Mouse (Mus musculus): ENCODE measurements around the gene Asna1. TPM values are rescaled to one million over a fixed set of nuclear protein-coding genes. Genes with fewer than 3 reads are reported as not detected.

Gene Asna1
- polyA plus RNA-seq, 1 experiment from 2014 or later: 134 TPM

DNA sequence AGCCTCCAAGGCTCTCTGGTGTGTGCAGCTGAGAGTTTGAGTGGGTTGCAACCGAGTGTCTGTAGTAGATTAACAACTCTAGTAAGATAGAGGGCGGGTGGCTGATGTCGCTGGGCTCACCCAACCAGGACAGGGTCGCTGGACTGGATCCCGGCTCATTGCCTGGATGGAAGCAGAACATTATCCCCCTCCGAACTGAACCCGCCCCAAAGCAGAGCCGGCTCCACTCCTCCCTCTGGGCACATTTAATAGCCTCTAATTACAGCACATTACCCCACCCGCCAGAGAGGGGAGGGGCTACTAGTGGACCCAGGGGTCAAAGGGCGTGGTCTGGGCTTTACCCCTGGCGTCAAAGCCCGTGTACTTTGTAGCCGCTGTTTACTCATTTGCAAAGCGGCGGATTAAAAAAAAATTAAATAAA, 35.8 kb downstream of the Asna1 start:
- Histone ChIP-seq H3K4me2 (peak overlapping the region; percentile 82), H3K4me1 (replicated peaks) (peaks cover 34% of the 10 kb centered on the region), H3K9ac (replicated peaks) (no peak overlapping the region), H3K4me3 (replicated peaks) (no peak overlapping the region), H3K9me3 (no peaks in the 10 kb centered on the region), H3K36me3 (no peaks in the 10 kb centered on the region), H3K27me3 (peaks cover 24% of the 10 kb centered on the region), H3K27ac (no peak overlapping the region)
- no peak for ATAC-seq (ENCODE audit: insufficient number of reproducible peaks, insufficient read depth, low FRiP score, low TSS enrichment, low read depth)
- WGBS: 5% methylated on average over 15 of the region's 15 CpGs

DNA sequence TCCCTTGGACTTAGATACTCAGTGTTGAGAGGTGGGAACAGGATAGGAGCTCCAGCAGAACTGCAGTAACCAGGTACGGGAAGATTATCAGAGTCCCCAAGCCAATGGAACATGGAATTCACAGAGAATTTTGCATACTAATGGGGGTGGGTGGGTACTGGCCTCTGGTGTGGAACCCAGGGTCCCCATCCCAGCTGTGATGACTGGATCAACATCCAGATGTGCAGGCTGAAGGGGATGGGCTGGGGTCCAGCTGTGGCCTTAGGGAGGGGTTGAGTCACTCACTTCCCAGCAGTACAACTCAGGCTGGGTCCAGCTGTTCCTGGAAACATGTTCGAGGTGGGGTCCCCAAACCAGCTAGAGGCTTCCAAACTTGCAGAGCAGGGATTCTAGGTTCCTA, 37.2 kb downstream of the Asna1 start:
- H3K27me3 ChIP-seq: peaks cover 14% of the 10 kb centered on the region
- ATAC-seq (ENCODE audit: insufficient number of reproducible peaks, insufficient read depth, low FRiP score, low TSS enrichment, low read depth): no peak
- no peaks in the 10 kb centered on the region for H3K9me3 ChIP-seq
- no peak overlapping the region for H3K27ac ChIP-seq
- no peak overlapping the region for H3K4me2 ChIP-seq
- 69% methylated on average over 2 of the region's 2 CpGs for WGBS
- H3K9ac ChIP-seq (replicated peaks): no peak overlapping the region
- no peaks in the 10 kb centered on the region for H3K36me3 ChIP-seq
- H3K4me1 ChIP-seq (replicated peaks): peaks cover 38% of the 10 kb centered on the region
- no peak overlapping the region for H3K4me3 ChIP-seq (replicated peaks)

DNA sequence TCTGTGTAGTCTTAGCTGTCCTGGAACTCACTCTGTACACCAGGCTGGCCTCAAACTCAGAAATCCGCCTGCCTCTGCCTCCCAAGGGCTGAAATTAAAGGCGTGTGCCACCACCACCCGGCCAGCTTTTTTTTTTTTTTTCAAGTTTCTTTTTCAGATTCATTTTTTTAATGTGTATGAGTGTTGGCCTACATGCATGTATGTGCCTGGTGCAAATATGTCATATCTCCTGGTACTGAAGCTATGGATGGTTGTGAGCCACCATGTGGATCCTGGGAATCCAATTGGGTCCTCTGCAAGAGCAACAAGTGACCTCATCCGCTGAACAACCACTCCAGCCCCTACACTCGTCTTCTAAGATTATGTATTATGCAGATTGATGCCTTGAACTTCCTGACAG, 37.7 kb downstream of the Asna1 start:
- no peak overlapping the region for H3K4me2 ChIP-seq
- 86% methylated on average over 5 of the region's 5 CpGs for WGBS
- peaks cover 38% of the 10 kb centered on the region for H3K4me1 ChIP-seq (replicated peaks)
- no peaks in the 10 kb centered on the region for H3K36me3 ChIP-seq
- peaks cover 14% of the 10 kb centered on the region for H3K27me3 ChIP-seq
- H3K9me3 ChIP-seq: no peaks in the 10 kb centered on the region
- no peak for ATAC-seq (ENCODE audit: insufficient number of reproducible peaks, insufficient read depth, low FRiP score, low TSS enrichment, low read depth)
- no peak overlapping the region for H3K9ac ChIP-seq (replicated peaks)
- no peak overlapping the region for H3K27ac ChIP-seq
- H3K4me3 ChIP-seq (replicated peaks): no peak overlapping the region

DNA sequence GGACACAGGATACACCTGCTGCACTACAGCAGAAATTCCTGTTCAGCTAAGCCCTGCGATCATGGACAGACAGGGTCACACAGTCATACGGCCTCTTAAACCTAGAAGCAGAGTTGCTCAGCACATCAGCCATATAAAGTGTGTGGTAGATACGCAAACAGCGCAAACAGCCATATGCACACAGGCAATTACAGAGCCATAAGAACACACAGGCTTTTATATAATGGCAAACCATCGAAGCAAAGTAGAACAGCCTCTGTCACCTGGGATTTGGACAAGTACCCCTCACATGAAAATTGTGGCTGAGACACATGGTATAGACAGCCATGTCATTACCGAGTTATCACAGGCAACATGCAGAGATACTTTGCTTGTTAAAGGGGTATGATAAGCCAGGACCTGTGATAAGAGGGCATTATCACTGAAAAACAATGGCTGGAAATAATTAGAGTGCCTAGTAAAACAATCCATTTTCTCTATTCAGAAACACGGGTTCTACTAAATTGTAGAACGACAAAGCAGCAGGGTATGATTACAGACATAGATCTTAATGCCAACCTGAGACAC, 38.6 kb downstream of the Asna1 start:
- no peak overlapping the region; the same call in 1 of the 2 replicates for H3K9ac ChIP-seq (replicated peaks)
- no peaks in the 10 kb centered on the region for H3K9me3 ChIP-seq
- H3K4me2 ChIP-seq: peak overlapping the region; percentile 99
- H3K27me3 ChIP-seq: peaks cover 14% of the 10 kb centered on the region
- H3K36me3 ChIP-seq: no peaks in the 10 kb centered on the region
- peak overlapping the region; percentile 53 for H3K4me3 ChIP-seq (replicated peaks)
- peak overlapping the region; percentile 53; the same call in 1 of the 2 replicates for H3K27ac ChIP-seq
- no peak for ATAC-seq (ENCODE audit: insufficient number of reproducible peaks, insufficient read depth, low FRiP score, low TSS enrichment, low read depth)
- 34% methylated on average over 8 of the region's 8 CpGs for WGBS
- H3K4me1 ChIP-seq (replicated peaks): peaks cover 44% of the 10 kb centered on the region

DNA sequence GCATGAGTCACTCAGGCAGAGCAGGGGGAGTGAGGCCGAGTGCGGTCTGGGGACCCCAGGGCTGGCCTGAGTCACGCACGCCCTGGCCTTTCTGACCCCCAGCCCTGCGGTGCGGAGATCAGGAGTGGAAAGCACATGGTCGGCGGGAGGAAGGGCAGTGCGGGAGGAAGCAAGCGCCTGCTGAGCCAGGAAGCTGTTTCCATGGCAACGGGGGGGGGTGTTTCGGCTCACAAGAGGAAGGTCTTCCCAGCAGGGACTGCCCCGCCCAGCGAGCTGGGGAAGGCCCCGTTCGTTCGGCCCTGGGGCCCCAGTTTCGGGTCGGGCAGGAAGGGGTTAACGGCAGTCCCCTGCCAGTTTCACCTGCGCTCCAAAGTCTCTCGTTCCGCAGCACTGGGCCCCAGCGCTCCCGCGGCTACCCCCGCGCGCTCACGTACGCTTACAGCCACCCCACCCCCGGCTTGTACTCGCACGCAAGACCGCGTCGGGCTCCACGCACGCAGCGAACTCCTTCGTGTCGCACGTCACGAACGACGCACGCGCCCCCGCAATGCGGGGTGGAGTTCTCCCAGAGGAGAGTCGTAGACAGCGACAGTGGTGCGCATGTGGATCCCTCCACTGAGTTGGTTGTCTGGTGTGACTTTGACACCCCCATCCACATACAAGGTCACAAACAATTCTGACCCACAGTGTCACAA, 39.2 kb downstream of the Asna1 start:
- Histone ChIP-seq H3K27me3 (peaks cover 14% of the 10 kb centered on the region), H3K4me3 (replicated peaks) (peak overlapping the region; percentile 53), H3K9ac (replicated peaks) (peak overlapping the region; percentile 58), H3K4me1 (replicated peaks) (peaks cover 45% of the 10 kb centered on the region), H3K4me2 (peak overlapping the region; percentile 99), H3K27ac (peak overlapping the region; percentile 53), H3K9me3 (no peaks in the 10 kb centered on the region), H3K36me3 (no peaks in the 10 kb centered on the region)
- ATAC-seq (ENCODE audit: insufficient number of reproducible peaks, insufficient read depth, low FRiP score, low TSS enrichment, low read depth): no peak
- under 1% methylated on average over 53 of the region's 53 CpGs for WGBS

DNA sequence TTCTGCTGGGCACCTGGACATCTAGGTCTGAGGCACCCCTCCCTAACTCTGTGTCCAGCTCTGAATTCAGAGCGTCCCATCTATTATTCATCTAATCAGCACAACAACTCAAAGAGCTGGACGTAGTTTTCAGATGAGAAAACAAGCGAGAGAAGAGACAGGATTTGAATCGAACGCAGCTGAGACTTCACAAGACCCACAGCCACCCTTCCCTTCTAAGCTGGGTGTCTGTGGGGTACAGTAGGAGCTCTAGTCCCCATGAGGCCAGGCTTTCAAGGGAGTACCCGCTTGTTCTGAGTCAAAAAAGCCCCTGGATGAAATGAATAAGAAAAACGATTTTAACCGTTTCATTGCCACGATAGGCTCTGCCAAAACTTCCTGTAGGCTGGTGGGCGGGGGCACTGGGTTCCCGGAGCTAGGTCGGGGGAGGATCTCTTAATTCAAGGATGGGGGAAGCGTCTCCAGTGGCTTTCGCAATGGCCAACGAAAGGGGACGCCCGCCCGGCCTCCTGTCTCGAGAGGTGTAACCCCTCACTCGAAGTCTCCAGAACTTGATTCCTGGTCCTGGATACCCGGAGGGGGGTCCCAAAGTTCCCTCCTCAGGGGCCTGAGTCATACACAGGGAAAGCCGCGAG, 39.9 kb downstream of the Asna1 start:
- ATAC-seq (ENCODE audit: insufficient number of reproducible peaks, insufficient read depth, low FRiP score, low TSS enrichment, low read depth): no peak
- WGBS: 1% methylated on average over 23 of the region's 23 CpGs
- no peaks in the 10 kb centered on the region for H3K9me3 ChIP-seq
- H3K4me1 ChIP-seq (replicated peaks): peaks cover 50% of the 10 kb centered on the region
- H3K27ac ChIP-seq: peak overlapping the region; percentile 45
- H3K36me3 ChIP-seq: no peaks in the 10 kb centered on the region
- peak overlapping the region; percentile 53 for H3K4me3 ChIP-seq (replicated peaks)
- peak overlapping the region; percentile 58 for H3K9ac ChIP-seq (replicated peaks)
- H3K27me3 ChIP-seq: peaks cover 14% of the 10 kb centered on the region
- H3K4me2 ChIP-seq: peak overlapping the region; percentile 99

DNA sequence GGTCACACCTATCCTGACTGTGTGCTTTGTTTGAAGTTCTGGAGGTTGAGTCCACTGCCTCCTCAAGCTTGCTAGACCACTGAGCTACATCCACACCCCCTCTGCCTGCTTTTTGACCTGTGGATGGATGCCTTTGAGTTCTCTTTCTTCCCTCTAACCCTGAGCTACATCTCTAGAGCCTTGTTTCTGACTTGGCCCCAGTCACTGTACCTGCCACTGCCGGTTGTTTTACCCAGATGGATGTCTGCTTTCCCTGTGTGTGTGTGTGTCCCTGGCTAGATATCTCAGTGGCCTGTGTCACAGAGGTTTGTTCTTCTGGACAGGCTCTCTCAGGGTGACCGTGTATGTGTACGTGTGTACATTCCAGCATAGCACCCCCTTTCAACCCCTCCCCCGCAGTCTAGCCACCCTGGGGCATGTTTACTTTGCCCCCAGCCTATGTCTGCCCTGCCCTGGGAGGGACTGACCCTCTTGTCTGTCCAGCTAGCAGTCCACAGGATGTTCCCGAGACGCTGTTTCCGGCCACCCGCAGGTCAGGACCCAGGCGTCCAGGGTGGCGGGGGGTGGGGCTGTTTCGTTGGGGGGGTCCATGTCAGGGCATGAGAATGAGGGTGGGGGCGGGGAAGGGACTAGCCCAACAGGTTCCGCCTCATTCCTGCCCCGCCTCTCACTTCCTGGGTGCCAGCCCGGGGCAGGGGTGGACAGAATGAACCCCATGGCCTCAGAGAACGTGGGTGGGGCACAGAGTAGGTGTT, 40.6 kb downstream of the Asna1 start:
- 5% methylated on average over 16 of the region's 16 CpGs for WGBS
- Histone ChIP-seq H3K27me3 (peaks cover 17% of the 10 kb centered on the region), H3K27ac (peak overlapping the region; percentile 45; the same call in 1 of the 2 replicates), H3K9me3 (no peaks in the 10 kb centered on the region), H3K4me1 (replicated peaks) (peaks cover 56% of the 10 kb centered on the region), H3K4me3 (replicated peaks) (no peak overlapping the region), H3K36me3 (no peaks in the 10 kb centered on the region), H3K9ac (replicated peaks) (0 out of 2 replicates have a peak overlapping the region, but pooled peaks have one; percentile 58), H3K4me2 (peak overlapping the region; percentile 99)
- no peak for ATAC-seq (ENCODE audit: insufficient number of reproducible peaks, insufficient read depth, low FRiP score, low TSS enrichment, low read depth)

DNA sequence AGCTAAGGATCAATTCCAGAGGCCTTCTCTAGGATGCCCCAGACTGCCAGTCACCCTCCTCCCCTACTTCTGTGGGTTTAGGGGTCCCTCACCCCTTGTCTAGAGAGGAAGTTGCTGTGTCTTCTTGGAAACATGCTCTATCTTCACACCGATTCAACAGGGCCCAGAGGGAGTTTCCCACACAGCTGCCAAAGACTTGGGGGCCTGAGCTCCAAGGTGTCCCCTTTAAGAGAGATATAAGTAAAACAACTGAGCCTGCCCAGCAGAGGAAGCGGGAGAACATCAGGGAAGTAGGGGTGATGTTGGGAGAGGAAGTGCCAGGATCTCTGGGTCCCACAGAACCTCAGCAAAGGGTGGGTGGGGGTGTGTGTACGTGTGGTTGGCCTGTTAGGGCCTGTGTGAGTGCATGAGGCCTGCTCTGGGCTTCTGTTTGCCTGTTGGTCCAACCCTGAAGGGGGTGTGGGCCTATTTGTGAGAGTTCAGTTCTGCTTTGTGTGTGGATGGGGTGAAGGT, 42.5 kb downstream of the Asna1 start:
- no peak overlapping the region for H3K4me3 ChIP-seq (replicated peaks)
- peaks cover 34% of the 10 kb centered on the region for H3K27me3 ChIP-seq
- WGBS: 66% methylated on average over 3 of the region's 3 CpGs
- no peaks in the 10 kb centered on the region for H3K9me3 ChIP-seq
- no peak for ATAC-seq (ENCODE audit: insufficient number of reproducible peaks, insufficient read depth, low FRiP score, low TSS enrichment, low read depth)
- no peak overlapping the region for H3K4me2 ChIP-seq
- 0 out of 2 replicates have a peak overlapping the region, but pooled peaks have one; percentile 35 for H3K27ac ChIP-seq
- no peak overlapping the region for H3K9ac ChIP-seq (replicated peaks)
- H3K36me3 ChIP-seq: no peaks in the 10 kb centered on the region
- peaks cover 69% of the 10 kb centered on the region for H3K4me1 ChIP-seq (replicated peaks)

DNA sequence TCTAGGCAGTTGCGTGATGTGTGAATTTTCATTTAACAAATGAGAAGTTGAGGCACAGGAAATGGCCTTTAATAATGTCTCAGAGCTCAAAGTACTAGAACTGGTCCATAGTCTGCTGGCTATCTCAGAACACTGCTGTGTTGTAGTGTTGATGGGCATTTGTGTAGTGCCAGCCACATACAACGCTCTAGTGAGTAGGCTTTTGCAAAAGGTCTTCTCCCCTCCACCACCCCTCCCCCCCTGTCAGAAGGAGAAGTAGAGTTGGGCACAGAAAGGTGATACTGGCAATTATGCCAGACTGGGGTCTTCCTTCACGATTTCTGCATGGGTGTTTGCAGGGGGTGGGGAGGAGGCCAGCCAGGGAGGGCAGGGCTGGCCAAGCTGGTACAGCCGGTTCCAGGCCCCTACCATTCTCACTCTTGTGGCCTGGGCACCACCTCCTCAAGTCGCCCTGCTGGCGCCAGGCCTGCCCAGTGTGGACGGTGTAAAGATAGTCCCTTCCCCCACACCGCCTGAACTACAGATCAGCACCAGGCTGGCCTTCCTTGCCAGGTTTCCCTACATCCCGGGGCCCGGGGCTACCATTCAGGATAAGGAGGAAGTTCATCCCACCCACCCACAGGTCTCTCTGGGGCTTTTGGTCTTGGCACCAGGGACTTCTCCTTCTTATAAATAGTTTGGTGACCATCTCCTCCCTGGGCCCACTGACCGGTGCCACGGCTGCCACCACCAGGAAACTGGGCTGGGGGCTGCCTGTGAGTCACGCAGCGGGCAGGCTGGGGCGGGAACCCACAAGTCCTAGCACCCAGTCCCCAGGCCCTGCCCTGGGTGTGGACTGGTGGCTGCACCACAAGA, 43.2 kb downstream of the Asna1 start:
- Histone ChIP-seq H3K27ac (no peak overlapping the region), H3K4me1 (replicated peaks) (peaks cover 76% of the 10 kb centered on the region)
- ATAC-seq (ENCODE audit: insufficient number of reproducible peaks, insufficient read depth, low FRiP score, low TSS enrichment, low read depth): no peak

DNA sequence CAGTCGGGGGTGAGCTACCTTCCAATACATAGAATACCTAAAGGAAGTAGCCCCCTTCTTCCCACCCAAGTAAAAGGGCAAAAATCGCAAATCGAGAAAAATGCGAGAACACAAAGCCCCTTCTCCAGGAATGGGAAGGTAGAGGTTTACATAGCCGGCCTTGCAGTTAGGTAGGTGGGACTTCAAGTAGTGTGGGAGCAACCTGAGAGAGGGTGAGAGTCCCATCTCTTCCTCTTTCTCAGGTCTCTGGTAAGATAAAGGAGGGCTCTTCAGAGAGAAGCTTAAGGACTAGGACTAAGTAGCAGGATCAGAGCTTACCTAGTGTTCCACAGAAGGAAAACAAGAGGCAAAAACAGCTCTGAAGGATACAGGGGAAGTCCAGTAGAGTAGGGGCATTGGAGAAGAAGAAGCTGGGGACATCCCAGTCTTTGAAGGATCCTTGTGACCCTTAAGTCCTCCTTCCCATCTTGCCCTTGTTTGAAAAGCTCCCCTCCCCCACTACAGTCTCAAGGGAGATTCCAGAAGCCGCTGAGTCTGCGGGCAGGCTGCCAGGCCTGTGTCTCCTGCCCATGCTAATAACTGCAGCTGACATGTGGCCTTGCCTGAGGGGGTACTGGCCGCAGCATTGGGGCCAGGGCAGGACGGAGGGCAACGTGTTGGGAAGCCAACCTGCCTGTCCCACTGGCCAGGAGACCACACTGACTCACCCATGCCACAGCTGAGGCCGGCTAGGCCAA, 44.3 kb downstream of the Asna1 start:
- Histone ChIP-seq H3K4me1 (replicated peaks) (peaks cover 77% of the 10 kb centered on the region), H3K36me3 (no peaks in the 10 kb centered on the region), H3K27ac (peak overlapping the region; percentile 73), H3K9me3 (no peaks in the 10 kb centered on the region), H3K4me2 (peak overlapping the region; percentile 99), H3K4me3 (replicated peaks) (no peak overlapping the region; the same call in 1 of the 2 replicates), H3K27me3 (peaks cover 37% of the 10 kb centered on the region), H3K9ac (replicated peaks) (peak overlapping the region; percentile 57; the same call in 1 of the 2 replicates)
- 35% methylated on average over 11 of the region's 11 CpGs for WGBS
- no peak for ATAC-seq (ENCODE audit: insufficient number of reproducible peaks, insufficient read depth, low FRiP score, low TSS enrichment, low read depth)

More for the DNA sequence above, 43.2 kb downstream of the Asna1 start:
- Histone ChIP-seq H3K27me3 (peaks cover 41% of the 10 kb centered on the region), H3K4me2 (no peak overlapping the region), H3K36me3 (no peaks in the 10 kb centered on the region), H3K9ac (replicated peaks) (no peak overlapping the region), H3K4me3 (replicated peaks) (no peak overlapping the region), H3K9me3 (no peaks in the 10 kb centered on the region)
- 74% methylated on average over 15 of the region's 15 CpGs for WGBS
